Mouse (Mus musculus) right cerebral cortex, postnatal 36 days (tissue): ENCODE results near the gene Tkt.

Experiments used
- DNase-seq, 2 experiments: peaks; one replicate each; pipeline ENCODE4 v3.0.0; 2022; ENCODE audit warnings: low spot score in 2 of 2, mixed read lengths in 1 of 2

Gene Tkt

GRCm38 (mm10) chr14:30584497-30585251, 36.5 kb downstream of the Tkt start:
- no peak for DNase-seq

- DNase-seq: no peak
These were observed 37.2 kb downstream of the Tkt start for GRCm38 (mm10) chr14:30585323-30585722.

GRCm38 (mm10) chr14:30586780-30587461, 38.8 kb downstream of the Tkt start:
- no peak for DNase-seq

GRCm38 (mm10) chr14:30590041-30590645, 42.0 kb downstream of the Tkt start:
- no peak for DNase-seq

GRCm38 (mm10) chr14:30590918-30591317, 42.8 kb downstream of the Tkt start:
- DNase-seq: no peak

- DNase-seq: peak in 1 of 2 experiments; percentile 46
These were observed 43.3 kb downstream of the Tkt start for GRCm38 (mm10) chr14:30591417-30591816.

GRCm38 (mm10) chr14:30593279-30594091, 45.3 kb downstream of the Tkt start:
- no peak for DNase-seq

- DNase-seq: no peak
These were observed 46.0 kb downstream of the Tkt start for GRCm38 (mm10) chr14:30594092-30594695.

GRCm38 (mm10) chr14:30595576-30596313, 47.6 kb downstream of the Tkt start:
- no peak for DNase-seq

GRCm38 (mm10) chr14:30596407-30596806, 48.2 kb downstream of the Tkt start:
- no peak for DNase-seq

- DNase-seq: no peak
These were observed 49.0 kb downstream of the Tkt start for GRCm38 (mm10) chr14:30597142-30597541.

GRCm38 (mm10) chr14:30606817-30607216, 58.7 kb downstream of the Tkt start:
- no peak for DNase-seq

- no peak for DNase-seq
These were observed 59.5 kb downstream of the Tkt start for GRCm38 (mm10) chr14:30607696-30608095.

- DNase-seq: no peak
These were observed 60.0 kb downstream of the Tkt start for GRCm38 (mm10) chr14:30608176-30608575.

- DNase-seq: no peak
These were observed 61.3 kb downstream of the Tkt start for GRCm38 (mm10) chr14:30609499-30609898.

GRCm38 (mm10) chr14:30610304-30610703, 62.1 kb downstream of the Tkt start:
- DNase-seq: no peak

- DNase-seq: no peak
These were observed 62.8 kb downstream of the Tkt start for GRCm38 (mm10) chr14:30610940-30611339.

- no peak for DNase-seq
These were observed 64.4 kb downstream of the Tkt start for GRCm38 (mm10) chr14:30612523-30612922.

- no peak for DNase-seq
These were observed 65.0 kb downstream of the Tkt start for GRCm38 (mm10) chr14:30612962-30613715.

GRCm38 (mm10) chr14:30616751-30617150, 68.6 kb downstream of the Tkt start:
- no peak for DNase-seq
